Mouse (Mus musculus) cortical plate, adult 2 months (tissue): Measurements from ENCODE around the gene Reep6.

Experiments
- CTCF ChIP-seq: fragments of 200-500 bp; IDR thresholded peaks from 2 replicates; pipeline ENCODE4 v1.5.1; 2011; ENCODE audit warnings: mild to moderate bottlenecking, control low read depth, low read length; ENCODE audit not compliant: insufficient read depth; ENCODE audit errors: extremely low read depth
- POLR2A ChIP-seq: fragments of 200-500 bp; IDR thresholded peaks from 2 replicates; pipeline ENCODE4 v1.6.1; 2011; ENCODE audit warnings: mild to moderate bottlenecking, low read length, control low read depth; ENCODE audit not compliant: insufficient read depth; ENCODE audit errors: extremely low read depth

DNA sequence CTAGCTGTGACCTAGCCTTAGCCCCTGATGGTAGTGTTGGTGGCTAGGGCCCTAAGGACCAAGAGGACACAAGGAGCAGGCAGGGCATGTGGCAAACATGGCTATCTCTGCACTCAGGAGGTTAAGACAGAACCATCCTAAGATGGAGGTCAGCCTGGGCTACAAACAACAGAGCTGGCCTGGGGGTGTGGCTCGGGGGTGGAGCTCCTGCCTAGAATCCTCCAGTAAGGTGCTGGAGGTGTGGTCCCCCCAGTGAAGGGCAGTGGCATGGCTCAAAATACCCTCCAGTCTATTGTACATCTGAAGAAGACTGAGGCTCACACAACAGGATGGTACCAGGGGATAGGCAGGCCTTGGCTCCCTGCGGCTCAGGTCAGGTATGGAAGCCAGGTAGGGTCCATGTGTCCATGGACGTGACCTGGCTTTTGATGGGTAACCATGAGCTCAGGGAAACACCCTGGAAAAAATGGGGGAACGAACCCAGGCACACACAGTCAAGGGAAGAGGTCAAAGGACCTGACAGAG is 54.4 kb downstream of the Reep6 start:
- TF ChIP-seq CTCF (no peak), POLR2A (no peak)
